Mouse (Mus musculus) forebrain, embryonic 13.5 days (tissue): ENCODE results near the gene Gm13278. TPM values are rescaled to one million over a fixed set of nuclear protein-coding genes. Genes with fewer than 3 reads are reported as not detected.
"Not testable (repeated sequence)": the region's sequence is repeated elsewhere in the genome, so short reads cannot be mapped to it uniquely, and the experiment has no call there.

ENCODE experiments used
- ATAC-seq: fragments of 200-750 bp; cut with Nextera tagmentation; 2 replicates; pipeline ENCODE4 v1.8.0; 2017
- H3K27ac ChIP-seq: fragments of 300-500 bp; sonication (generic); 2 replicates; pipeline ENCODE4 v1.5.1; 2015; ENCODE audit warnings: inconsistent platforms, mild to moderate bottlenecking, moderate library complexity
- H3K27me3 ChIP-seq: fragments of 300-500 bp; sonication (generic); 2 replicates; pipeline ENCODE4 v1.6.1; 2015; ENCODE audit warnings: mild to moderate bottlenecking, inconsistent platforms
- H3K36me3 ChIP-seq: fragments of 300-500 bp; sonication (generic); 2 replicates; pipeline ENCODE4 v1.6.1; 2015; ENCODE audit warnings: mild to moderate bottlenecking, inconsistent platforms; ENCODE audit not compliant: poor library complexity, severe bottlenecking
- H3K4me1 ChIP-seq: fragments of 300-500 bp; sonication (generic); 2 replicates; pipeline ENCODE4 v1.6.1; 2015; ENCODE audit warnings: inconsistent platforms
- H3K4me2 ChIP-seq: fragments of 300-500 bp; sonication (generic); 2 replicates; pipeline ENCODE4 v1.6.1; 2015; ENCODE audit warnings: inconsistent platforms, mild to moderate bottlenecking, moderate library complexity
- H3K4me3 ChIP-seq: fragments of 300-500 bp; sonication (generic); 2 replicates; pipeline ENCODE4 v1.5.1; 2015; ENCODE audit warnings: mild to moderate bottlenecking, inconsistent platforms
- H3K9ac ChIP-seq: fragments of 300-500 bp; sonication (generic); 2 replicates; pipeline ENCODE4 v1.6.1; 2015; ENCODE audit warnings: mild to moderate bottlenecking, inconsistent platforms
- H3K9me3 ChIP-seq: fragments of 300-500 bp; sonication (generic); replicated peaks from 2 replicates; pipeline ENCODE4 v1.6.1; 2016; ENCODE audit warnings: inconsistent platforms
- WGBS: fragments of 180-500 bp; shearing (Covaris S2); methylation state at CpG from one replicate; pipeline ENCODE4 v1.1.7; 2015; 5-methylcytosine and 5-hydroxymethylcytosine counted together
- polyA plus RNA-seq: library from polyadenylated mRNA; unstranded; fragments of >200 nt; fragmentation: Nextera tagmentation; extraction: Ambion mirVana; gene quantifications from 2 replicates; pipeline ENCODE4 v1.2.1, GENCODE M21; 2015

Gene Gm13278
- polyA plus RNA-seq, 1 experiment from 2014 or later: not detected

DNA sequence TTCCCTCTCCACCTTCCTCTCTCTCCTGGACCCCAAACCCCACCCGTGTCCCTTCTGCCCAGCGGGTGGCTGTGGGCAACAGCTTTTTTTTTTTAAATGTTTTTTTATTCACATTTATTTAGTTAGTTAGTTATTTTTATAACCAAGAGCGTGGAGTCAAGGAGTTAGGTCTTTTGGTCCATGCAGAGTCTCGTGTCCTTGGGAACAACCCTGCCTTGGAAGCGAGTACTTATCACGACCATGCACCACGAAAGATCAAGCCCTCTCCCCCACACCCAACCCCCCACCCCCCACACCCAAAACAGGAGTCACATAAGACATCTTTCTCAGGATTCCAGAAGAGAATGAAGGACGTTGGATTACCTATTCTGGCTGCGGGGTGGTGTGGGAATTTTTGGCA lies 29.0 kb upstream of the Gm13278 start:
- H3K4me1 ChIP-seq, H3K9ac ChIP-seq, H3K27me3 ChIP-seq, H3K4me2 ChIP-seq, H3K9me3 ChIP-seq, H3K4me3 ChIP-seq, H3K36me3 ChIP-seq, H3K27ac ChIP-seq, ATAC-seq: not testable (repeated sequence)
- WGBS: 62% methylated on average over 9 of the region's 9 CpGs

DNA sequence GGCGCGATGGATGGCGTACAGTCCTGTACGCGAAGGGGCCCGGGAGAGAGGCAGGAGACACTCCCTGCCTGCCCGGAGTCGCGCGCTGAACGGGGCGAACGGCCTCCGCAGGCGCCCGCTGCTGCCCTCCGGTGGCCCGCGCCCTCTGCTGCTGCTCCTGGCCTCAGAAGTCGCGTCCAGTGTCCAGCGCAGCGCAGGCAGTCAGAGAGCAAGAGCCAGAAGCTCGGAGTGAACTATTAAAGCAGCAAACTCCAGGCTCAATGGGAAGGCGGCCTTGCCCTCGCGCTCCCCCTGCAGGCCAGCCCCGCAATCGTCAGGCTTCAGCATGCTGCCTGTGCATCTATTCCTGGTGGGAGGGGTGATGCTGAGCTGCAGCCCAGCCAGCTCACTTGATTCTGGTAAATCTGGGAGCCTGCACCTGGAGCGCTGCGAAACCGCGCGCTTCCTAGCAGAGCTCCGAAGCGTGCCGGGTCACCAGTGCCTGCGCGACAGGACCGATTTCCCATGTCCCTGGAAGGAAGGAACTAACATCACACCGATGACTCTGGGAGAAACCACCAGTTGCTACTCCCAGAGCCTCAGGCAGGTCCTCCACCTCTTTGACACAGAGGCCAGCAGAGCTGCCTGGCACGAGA lies 27.8 kb upstream of the Gm13278 start:
- H3K27ac ChIP-seq, ATAC-seq, H3K36me3 ChIP-seq, H3K4me1 ChIP-seq, H3K27me3 ChIP-seq, H3K9me3 ChIP-seq: not testable (repeated sequence)
- 3% methylated on average over 25 of the region's 42 CpGs for WGBS
- 0 out of 2 replicates have a peak overlapping the region, but pooled peaks have one; percentile 51 for H3K9ac ChIP-seq
- H3K4me2 ChIP-seq: peak overlapping the region; percentile 63
- H3K4me3 ChIP-seq: peak overlapping the region; percentile 40

DNA sequence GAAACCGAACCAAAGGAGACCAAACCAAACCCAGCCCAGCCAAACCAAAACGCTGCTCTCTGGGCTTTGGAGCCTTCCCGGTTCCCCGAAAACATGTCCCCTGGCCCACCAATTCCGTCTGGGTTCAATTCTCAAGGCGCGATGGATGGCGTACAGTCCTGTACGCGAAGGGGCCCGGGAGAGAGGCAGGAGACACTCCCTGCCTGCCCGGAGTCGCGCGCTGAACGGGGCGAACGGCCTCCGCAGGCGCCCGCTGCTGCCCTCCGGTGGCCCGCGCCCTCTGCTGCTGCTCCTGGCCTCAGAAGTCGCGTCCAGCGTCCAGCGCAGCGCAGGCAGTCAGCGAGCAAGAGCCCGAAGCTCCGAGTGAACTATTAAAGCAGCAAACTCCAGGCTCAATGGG lies 17.8 kb upstream of the Gm13278 start, which contains the start of gene Gm13290:
Gene Gm13290, plus strand, starts transcription at position 301 of the 400 bp plus-strand sequence.
- H3K27ac ChIP-seq, H3K27me3 ChIP-seq, H3K4me3 ChIP-seq, ATAC-seq, H3K4me2 ChIP-seq, H3K36me3 ChIP-seq, H3K9me3 ChIP-seq, H3K4me1 ChIP-seq, H3K9ac ChIP-seq: not testable (repeated sequence)
- WGBS: no CpG with 5 or more reads among the region's 32 CpGs

DNA sequence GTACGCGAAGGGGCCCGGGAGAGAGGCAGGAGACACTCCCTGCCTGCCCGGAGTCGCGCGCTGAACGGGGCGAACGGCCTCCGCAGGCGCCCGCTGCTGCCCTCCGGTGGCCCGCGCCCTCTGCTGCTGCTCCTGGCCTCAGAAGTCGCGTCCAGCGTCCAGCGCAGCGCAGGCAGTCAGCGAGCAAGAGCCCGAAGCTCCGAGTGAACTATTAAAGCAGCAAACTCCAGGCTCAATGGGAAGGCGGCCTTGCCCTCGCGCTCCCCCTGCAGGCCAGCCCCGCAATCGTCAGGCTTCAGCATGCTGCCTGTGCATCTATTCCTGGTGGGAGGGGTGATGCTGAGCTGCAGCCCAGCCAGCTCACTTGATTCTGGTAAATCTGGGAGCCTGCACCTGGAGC lies 14.7 kb upstream of the Gm13278 start, which contains the start of gene Gm13289:
Gene Gm13289, plus strand, starts transcription at position 301 of the 400 bp plus-strand sequence.
- ATAC-seq, H3K9ac ChIP-seq: not testable (repeated sequence)
- WGBS: no CpG with 5 or more reads among the region's 29 CpGs

DNA sequence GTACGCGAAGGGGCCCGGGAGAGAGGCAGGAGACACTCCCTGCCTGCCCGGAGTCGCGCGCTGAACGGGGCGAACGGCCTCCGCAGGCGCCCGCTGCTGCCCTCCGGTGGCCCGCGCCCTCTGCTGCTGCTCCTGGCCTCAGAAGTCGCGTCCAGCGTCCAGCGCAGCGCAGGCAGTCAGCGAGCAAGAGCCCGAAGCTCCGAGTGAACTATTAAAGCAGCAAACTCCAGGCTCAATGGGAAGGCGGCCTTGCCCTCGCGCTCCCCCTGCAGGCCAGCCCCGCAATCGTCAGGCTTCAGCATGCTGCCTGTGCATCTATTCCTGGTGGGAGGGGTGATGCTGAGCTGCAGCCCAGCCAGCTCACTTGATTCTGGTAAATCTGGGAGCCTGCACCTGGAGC lies 11.8 kb upstream of the Gm13278 start, which contains the start of gene Gm13272:
Gene Gm13272, plus strand, starts transcription at position 301 of the 400 bp plus-strand sequence.
- ATAC-seq, H3K36me3 ChIP-seq, H3K4me1 ChIP-seq, H3K27ac ChIP-seq, H3K9me3 ChIP-seq, H3K27me3 ChIP-seq, H3K4me3 ChIP-seq, H3K9ac ChIP-seq, H3K4me2 ChIP-seq: not testable (repeated sequence)
- no CpG with 5 or more reads among the region's 29 CpGs for WGBS

More for the DNA sequence above, 14.7 kb upstream of the Gm13278 start, which contains the start of gene Gm13289:
- not testable (repeated sequence) for H3K27ac ChIP-seq, H3K36me3 ChIP-seq, H3K4me1 ChIP-seq, H3K4me2 ChIP-seq, H3K27me3 ChIP-seq, H3K4me3 ChIP-seq, H3K9me3 ChIP-seq

DNA sequence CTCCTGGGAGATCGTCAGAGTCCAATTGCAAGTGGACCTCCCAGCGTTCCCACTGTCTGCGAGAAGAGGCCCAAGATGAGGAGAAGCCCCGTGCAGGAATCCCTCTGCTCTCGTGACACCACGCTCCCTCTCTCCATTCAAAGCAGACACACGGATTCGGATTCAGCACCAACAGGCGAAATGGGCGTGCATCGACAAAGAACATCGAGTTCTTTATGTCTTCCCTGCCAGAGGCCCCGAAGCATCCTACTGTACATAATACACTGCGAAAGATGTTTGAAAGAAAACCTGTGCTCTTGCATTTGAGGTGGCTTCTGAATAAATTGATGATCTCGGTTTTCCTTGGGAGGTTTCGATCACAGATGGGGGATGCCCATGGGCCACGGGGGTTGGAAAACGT lies 11.0 kb upstream of the Gm13278 start:
- H3K4me1 ChIP-seq, H3K27me3 ChIP-seq, H3K9ac ChIP-seq, H3K4me2 ChIP-seq, H3K9me3 ChIP-seq, H3K27ac ChIP-seq, H3K36me3 ChIP-seq, H3K4me3 ChIP-seq, ATAC-seq: not testable (repeated sequence)
- WGBS: 51% methylated on average over 15 of the region's 18 CpGs

DNA sequence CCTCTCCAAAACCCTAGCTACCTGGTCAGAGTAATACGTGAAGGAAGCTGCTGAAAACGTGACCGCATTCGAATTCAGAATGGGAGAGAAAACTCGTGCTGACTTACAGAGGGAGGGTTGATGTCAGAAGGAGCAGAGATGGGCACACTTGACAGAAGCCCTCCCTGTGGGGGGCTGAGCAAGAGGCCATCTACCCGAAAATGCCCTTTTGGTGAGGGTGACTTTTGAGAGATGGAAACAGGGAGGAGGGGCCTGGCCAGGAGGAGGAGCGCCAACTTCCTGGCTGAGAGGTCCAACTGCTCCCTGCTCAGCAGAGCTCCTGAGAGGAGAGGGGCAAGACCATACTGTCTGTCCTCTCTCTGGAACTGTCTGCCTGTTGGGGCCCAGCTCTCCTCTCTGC lies 9.5 kb upstream of the Gm13278 start, which contains the start of gene Ifnz:
Gene Ifnz, plus strand, starts transcription at position 301 of the 400 bp plus-strand sequence.
- H3K27ac ChIP-seq, H3K4me3 ChIP-seq, H3K9me3 ChIP-seq, H3K9ac ChIP-seq, H3K27me3 ChIP-seq, H3K36me3 ChIP-seq, ATAC-seq, H3K4me1 ChIP-seq: not testable (repeated sequence)
- WGBS: 26% methylated on average over 5 of the region's 7 CpGs
- H3K4me2 ChIP-seq: peak within 1 kb of the TSS; percentile 46

DNA sequence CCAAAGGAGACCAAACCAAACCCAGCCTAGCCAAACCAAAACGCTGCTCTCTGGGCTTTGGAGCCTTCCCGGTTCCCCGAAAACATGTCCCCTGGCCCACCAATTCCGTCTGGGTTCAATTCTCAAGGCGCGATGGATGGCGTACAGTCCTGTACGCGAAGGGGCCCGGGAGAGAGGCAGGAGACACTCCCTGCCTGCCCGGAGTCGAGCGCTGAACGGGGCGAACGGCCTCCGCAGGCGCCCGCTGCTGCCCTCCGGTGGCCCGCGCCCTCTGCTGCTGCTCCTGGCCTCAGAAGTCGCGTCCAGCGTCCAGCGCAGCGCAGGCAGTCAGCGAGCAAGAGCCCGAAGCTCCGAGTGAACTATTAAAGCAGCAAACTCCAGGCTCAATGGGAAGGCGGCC lies 9.0 kb upstream of the Gm13278 start:
- not testable (repeated sequence) for H3K27ac ChIP-seq, H3K4me1 ChIP-seq, H3K27me3 ChIP-seq, H3K9me3 ChIP-seq, H3K36me3 ChIP-seq, ATAC-seq, H3K4me3 ChIP-seq, H3K9ac ChIP-seq
- peak overlapping the region; percentile 46 for H3K4me2 ChIP-seq
- 0% methylated on average over 5 of the region's 31 CpGs for WGBS

DNA sequence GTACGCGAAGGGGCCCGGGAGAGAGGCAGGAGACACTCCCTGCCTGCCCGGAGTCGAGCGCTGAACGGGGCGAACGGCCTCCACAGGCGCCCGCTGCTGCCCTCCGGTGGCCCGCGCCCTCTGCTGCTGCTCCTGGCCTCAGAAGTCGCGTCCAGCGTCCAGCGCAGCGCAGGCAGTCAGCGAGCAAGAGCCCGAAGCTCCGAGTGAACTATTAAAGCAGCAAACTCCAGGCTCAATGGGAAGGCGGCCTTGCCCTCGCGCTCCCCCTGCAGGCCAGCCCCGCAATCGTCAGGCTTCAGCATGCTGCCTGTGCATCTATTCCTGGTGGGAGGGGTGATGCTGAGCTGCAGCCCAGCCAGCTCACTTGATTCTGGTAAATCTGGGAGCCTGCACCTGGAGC lies 5.9 kb upstream of the Gm13278 start, which contains the start of gene Gm13276:
Gene Gm13276, plus strand, starts transcription at position 301 of the 400 bp plus-strand sequence.
- not testable (repeated sequence) for H3K4me3 ChIP-seq, H3K9me3 ChIP-seq, H3K27me3 ChIP-seq, H3K9ac ChIP-seq, H3K36me3 ChIP-seq, H3K4me2 ChIP-seq, H3K4me1 ChIP-seq, ATAC-seq, H3K27ac ChIP-seq
- WGBS: no CpG with 5 or more reads among the region's 27 CpGs

DNA sequence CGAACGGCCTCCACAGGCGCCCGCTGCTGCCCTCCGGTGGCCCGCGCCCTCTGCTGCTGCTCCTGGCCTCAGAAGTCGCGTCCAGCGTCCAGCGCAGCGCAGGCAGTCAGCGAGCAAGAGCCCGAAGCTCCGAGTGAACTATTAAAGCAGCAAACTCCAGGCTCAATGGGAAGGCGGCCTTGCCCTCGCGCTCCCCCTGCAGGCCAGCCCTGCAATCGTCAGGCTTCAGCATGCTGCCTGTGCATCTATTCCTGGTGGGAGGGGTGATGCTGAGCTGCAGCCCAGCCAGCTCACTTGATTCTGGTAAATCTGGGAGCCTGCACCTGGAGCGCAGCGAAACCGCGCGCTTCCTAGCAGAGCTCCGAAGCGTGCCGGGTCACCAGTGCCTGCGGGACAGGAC lies 2.9 kb upstream of the Gm13278 start, which contains the start of gene Gm13277:
Gene Gm13277, plus strand, starts transcription at position 231 of the 400 bp plus-strand sequence.
- WGBS: 0% methylated on average over 3 of the region's 28 CpGs
- not testable (repeated sequence) for H3K4me3 ChIP-seq, H3K27me3 ChIP-seq, ATAC-seq, H3K9me3 ChIP-seq, H3K9ac ChIP-seq, H3K4me2 ChIP-seq, H3K4me1 ChIP-seq, H3K27ac ChIP-seq, H3K36me3 ChIP-seq

DNA sequence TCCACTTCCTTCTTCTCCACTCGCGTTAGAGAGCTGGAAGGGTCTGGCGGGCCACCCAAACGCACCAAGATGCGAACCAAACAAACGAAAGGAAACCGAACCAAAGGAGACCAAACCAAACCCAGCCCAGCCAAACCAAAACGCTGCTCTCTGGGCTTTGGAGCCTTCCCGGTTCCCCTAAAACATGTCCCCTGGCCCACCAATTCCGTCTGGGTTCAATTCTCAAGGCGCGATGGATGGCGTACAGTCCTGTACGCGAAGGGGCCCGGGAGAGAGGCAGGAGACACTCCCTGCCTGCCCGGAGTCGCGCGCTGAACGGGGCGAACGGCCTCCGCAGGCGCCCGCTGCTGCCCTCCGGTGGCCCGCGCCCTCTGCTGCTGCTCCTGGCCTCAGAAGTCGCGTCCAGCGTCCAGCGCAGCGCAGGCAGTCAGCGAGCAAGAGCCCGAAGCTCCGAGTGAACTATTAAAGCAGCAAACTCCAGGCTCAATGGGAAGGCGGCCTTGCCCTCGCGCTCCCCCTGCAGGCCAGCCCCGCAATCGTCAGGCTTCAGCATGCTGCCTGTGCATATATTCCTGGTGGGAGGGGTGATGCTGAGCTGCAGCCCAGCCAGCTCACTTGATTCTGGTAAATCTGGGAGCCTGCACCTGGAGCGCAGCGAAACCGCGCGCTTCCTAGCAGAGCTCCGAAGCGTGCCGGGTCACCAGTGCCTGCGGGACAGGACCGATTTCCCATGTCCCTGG lies 2.8 kb downstream of the Gm13278 start, which contains the start of gene Gm13275:
Gene Gm13275, plus strand, starts transcription at position 552 of the 740 bp plus-strand sequence.
- H3K4me3 ChIP-seq, H3K4me1 ChIP-seq, H3K27me3 ChIP-seq, H3K36me3 ChIP-seq, H3K27ac ChIP-seq, H3K9ac ChIP-seq, H3K9me3 ChIP-seq, ATAC-seq, H3K4me2 ChIP-seq: not testable (repeated sequence)
- 0% methylated on average over 13 of the region's 52 CpGs for WGBS

DNA sequence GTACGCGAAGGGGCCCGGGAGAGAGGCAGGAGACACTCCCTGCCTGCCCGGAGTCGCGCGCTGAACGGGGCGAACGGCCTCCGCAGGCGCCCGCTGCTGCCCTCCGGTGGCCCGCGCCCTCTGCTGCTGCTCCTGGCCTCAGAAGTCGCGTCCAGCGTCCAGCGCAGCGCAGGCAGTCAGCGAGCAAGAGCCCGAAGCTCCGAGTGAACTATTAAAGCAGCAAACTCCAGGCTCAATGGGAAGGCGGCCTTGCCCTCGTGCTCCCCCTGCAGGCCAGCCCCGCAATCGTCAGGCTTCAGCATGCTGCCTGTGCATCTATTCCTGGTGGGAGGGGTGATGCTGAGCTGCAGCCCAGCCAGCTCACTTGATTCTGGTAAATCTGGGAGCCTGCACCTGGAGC lies 5.7 kb downstream of the Gm13278 start, which contains the start of gene Gm13279:
Gene Gm13279, plus strand, starts transcription at position 301 of the 400 bp plus-strand sequence.
- not testable (repeated sequence) for H3K4me2 ChIP-seq, H3K27me3 ChIP-seq, H3K9me3 ChIP-seq, H3K36me3 ChIP-seq, H3K27ac ChIP-seq, ATAC-seq, H3K9ac ChIP-seq, H3K4me3 ChIP-seq, H3K4me1 ChIP-seq
- WGBS: no CpG with 5 or more reads among the region's 28 CpGs
